Mouse (Mus musculus) midbrain, postnatal 0 days (tissue): ENCODE data around the gene Polr3e. TPM values are rescaled to one million over a fixed set of nuclear protein-coding genes. Genes with fewer than 3 reads are reported as not detected.

ENCODE experiments used
- ATAC-seq: fragments of 200-750 bp; cut with Nextera tagmentation; 2 replicates; pipeline ENCODE4 v1.8.0; 2017; ENCODE audit warnings: moderate number of reproducible peaks, mild to moderate bottlenecking, moderate TSS enrichment, moderate library complexity; ENCODE audit not compliant: low FRiP score
- DNase-seq: peaks from one replicate; pipeline ENCODE4 v3.0.0-alpha.2; 2015; ENCODE audit warnings: low spot score
- H3K27ac ChIP-seq: fragments of 300-500 bp; sonication (generic); 2 replicates; pipeline ENCODE4 v1.5.1; 2014; ENCODE audit warnings: low read depth, mild to moderate bottlenecking, low read length, mixed read lengths
- H3K27me3 ChIP-seq: fragments of 300-500 bp; sonication (generic); 2 replicates; pipeline ENCODE4 v1.6.1; 2014; ENCODE audit warnings: low read length, control low read depth, mixed read lengths; ENCODE audit not compliant: insufficient read depth
- H3K36me3 ChIP-seq: fragments of 300-500 bp; sonication (generic); 2 replicates; pipeline ENCODE4 v1.6.1; 2014; ENCODE audit warnings: low read length, control low read depth, mixed read lengths; ENCODE audit not compliant: insufficient read depth
- H3K4me1 ChIP-seq: fragments of 300-500 bp; sonication (generic); 2 replicates; pipeline ENCODE4 v1.6.1; 2014; ENCODE audit warnings: mild to moderate bottlenecking, control low read depth, antibody characterized with exemption, low read length, mixed read lengths; ENCODE audit not compliant: insufficient read depth
- H3K4me2 ChIP-seq: fragments of 300-500 bp; sonication (generic); 2 replicates; pipeline ENCODE4 v1.6.1; 2014; ENCODE audit warnings: low read depth, mild to moderate bottlenecking, low read length, mixed read lengths; ENCODE audit not compliant: poor library complexity, severe bottlenecking
- H3K4me3 ChIP-seq: fragments of 300-500 bp; sonication (generic); 2 replicates; pipeline ENCODE4 v1.5.1; 2014; ENCODE audit warnings: low read depth, mild to moderate bottlenecking, low read length, moderate library complexity
- H3K9ac ChIP-seq: fragments of 300-500 bp; sonication (generic); replicated peaks from 2 replicates; pipeline ENCODE4 v1.6.1; 2014; ENCODE audit warnings: mild to moderate bottlenecking, low read length, moderate library complexity, mixed read lengths; ENCODE audit not compliant: poor library complexity, severe bottlenecking
- H3K9me3 ChIP-seq: fragments of 300-500 bp; sonication (generic); 2 replicates; pipeline ENCODE4 v1.6.1; 2016; ENCODE audit warnings: low read length, control low read depth
- CTCF ChIP-seq: IDR thresholded peaks from 2 replicates; pipeline ENCODE4 v1.5.1; 2016; ENCODE audit warnings: antibody characterized with exemption, mild to moderate bottlenecking
- WGBS: fragments of 180-500 bp; shearing (Covaris S2); extraction: QIAGEN DNeasy Blood & Tissue Kit; methylation state at CpG from one replicate; pipeline ENCODE4 v1.1.7; 2014; 5-methylcytosine and 5-hydroxymethylcytosine counted together
- polyA plus RNA-seq: library from polyadenylated mRNA; unstranded; fragments of >200 nt; fragmentation: Nextera tagmentation; extraction: Ambion mirVana; gene quantifications from 2 replicates; pipeline ENCODE4 v1.2.1, GENCODE M21; 2015
- total RNA-seq: library from RNA; depleted of rRNA; stranded (reverse); fragments of >200 nt; gene quantifications from 2 replicates; pipeline ENCODE4 v1.2.3, GENCODE M21; 2014; rRNA removed

Polr3e gene
- total and polyA plus RNA-seq, 2 experiments from 2014 or later, result 18.6 to 29.4 TPM

GRCm38 (mm10) chr7:120982968-120983367 lies 65.4 kb downstream of the Polr3e start:
- H3K27me3 ChIP-seq, result no peaks in the 10 kb centered on the region
- no peak for DNase-seq
- ATAC-seq, result peak; percentile 18; the same call in 1 of the 2 replicates
- H3K9me3 ChIP-seq, result no peaks in the 10 kb centered on the region
- H3K27ac ChIP-seq, result no peak overlapping the region
- H3K9ac ChIP-seq, result peak overlapping the region; percentile 51
- peak overlapping the region; percentile 92 for H3K4me3 ChIP-seq
- WGBS, result 16% methylated on average over 7 of the region's 7 CpGs
- H3K4me1 ChIP-seq, result peaks cover 4% of the 10 kb centered on the region; the same call in 1 of the 2 replicates
- H3K36me3 ChIP-seq, result no peaks in the 10 kb centered on the region
- TF ChIP-seq CTCF, result no peak
- peak overlapping the region; percentile 84 for H3K4me2 ChIP-seq

GRCm38 (mm10) chr7:120991191-120991590 lies 73.6 kb downstream of the Polr3e start:
- no peak overlapping the region for H3K4me3 ChIP-seq
- H3K9me3 ChIP-seq, result no peaks in the 10 kb centered on the region
- H3K27me3 ChIP-seq, result no peaks in the 10 kb centered on the region
- H3K36me3 ChIP-seq, result no peaks in the 10 kb centered on the region
- no peak overlapping the region for H3K4me2 ChIP-seq
- no peak for ATAC-seq
- no peak for TF ChIP-seq CTCF
- H3K4me1 ChIP-seq, result no peaks in the 10 kb centered on the region
- no peak overlapping the region for H3K27ac ChIP-seq
- H3K9ac ChIP-seq, result no peak overlapping the region
- no peak for DNase-seq
- WGBS, result 64% methylated on average over 8 of the region's 8 CpGs

Other genes with a start within 250 kb of the Polr3e start
- gene Pdzd9, start 247.4 kb upstream of the Polr3e start, total RNA-seq, result 0.33 TPM in 1 of 2 replicates, not detected in the other
- gene Pdzd9, start 247.4 kb upstream of the Polr3e start, polyA plus RNA-seq, result 0.36 and 0.63 TPM in 2 replicates
- gene Mosmo, start 240.1 kb upstream of the Polr3e start, total RNA-seq, result 21.2 and 31.8 TPM in 2 replicates
- gene Mosmo, start 240.1 kb upstream of the Polr3e start, polyA plus RNA-seq, result 11.5 TPM in 2 replicates
- 1.6 and 2.4 TPM in 2 replicates for gene Vwa3a, start 178.4 kb upstream of the Polr3e start, total RNA-seq
- 1.8 and 2.3 TPM in 2 replicates for gene Vwa3a, start 178.4 kb upstream of the Polr3e start, polyA plus RNA-seq
- not detected in 2 replicates for gene Gm5737, start 105.4 kb upstream of the Polr3e start, total RNA-seq
- 0.22 TPM in 1 of 2 replicates, not detected in the other for gene Gm5737, start 105.4 kb upstream of the Polr3e start, polyA plus RNA-seq
- 29.4 and 42.0 TPM in 2 replicates for gene Eef2k, start 74.9 kb upstream of the Polr3e start, total RNA-seq
- gene Eef2k, start 74.9 kb upstream of the Polr3e start, polyA plus RNA-seq, result 30.7 and 31.1 TPM in 2 replicates
- gene Cdr2, start 64.6 kb downstream of the Polr3e start, total RNA-seq, result 26.7 and 30.7 TPM in 2 replicates
- 8.4 and 9.1 TPM in 2 replicates for gene Cdr2, start 64.6 kb downstream of the Polr3e start, polyA plus RNA-seq
- gene Mfsd13b, start 64.8 kb downstream of the Polr3e start, total RNA-seq, result 0.19 TPM in 1 of 2 replicates, not detected in the other
- gene Mfsd13b, start 64.8 kb downstream of the Polr3e start, polyA plus RNA-seq, result 0.18 and 0.26 TPM in 2 replicates
- 63.8 and 89.9 TPM in 2 replicates for gene Mettl9, start 116.7 kb downstream of the Polr3e start, total RNA-seq
- gene Mettl9, start 116.7 kb downstream of the Polr3e start, polyA plus RNA-seq, result 134 and 140 TPM in 2 replicates
- gene Igsf6, start 156.8 kb downstream of the Polr3e start, total RNA-seq, result 0.66 and 0.77 TPM in 2 replicates
- gene Igsf6, start 156.8 kb downstream of the Polr3e start, polyA plus RNA-seq, result 0.63 and 0.74 TPM in 2 replicates
- gene Otoa, start 163.9 kb downstream of the Polr3e start, total RNA-seq, result 0.47 TPM in 1 of 2 replicates, not detected in the other
- gene Otoa, start 163.9 kb downstream of the Polr3e start, polyA plus RNA-seq, result 0.23 and 0.42 TPM in 2 replicates